Mouse (Mus musculus) small intestine, adult 2 months (tissue): ENCODE measurements at regions not wholly inside any gene's neighbourhood (a gene's known extent, or its start where the extent isn't known, plus 50 kb on each side); places are given as distances from the start of the nearest gene placed in this dataset.

Source experiments
- CTCF ChIP-seq: fragments of 200-500 bp; IDR thresholded peaks from 2 replicates; pipeline ENCODE4 v1.5.1; 2012; ENCODE audit warnings: low read depth, mild to moderate bottlenecking, control low read depth, inconsistent platforms, low read length, moderate library complexity, mixed read lengths; ENCODE audit not compliant: insufficient replicate concordance, insufficient read length; ENCODE audit errors: extremely low read depth
- POLR2A ChIP-seq: fragments of 200-500 bp; IDR thresholded peaks from 2 replicates; pipeline ENCODE4 v1.6.1; 2012; ENCODE audit warnings: low read depth, mild to moderate bottlenecking, control low read depth, inconsistent platforms, low read length, moderate library complexity

- TF ChIP-seq CTCF (no peak), POLR2A (no peak)
Measured at GRCm38 (mm10) chr1:73718421-73718820, 405.8 kb downstream of the Tns1 start.
